Mouse (Mus musculus) right cerebral cortex, postnatal 10 days (tissue): ENCODE data around the gene Kpnb1.
"Not testable (repeated sequence)": the region's sequence is repeated elsewhere in the genome, so short reads cannot be mapped to it uniquely, and the experiment has no call there.

Source experiments
- DNase-seq, 2 experiments: peaks; one replicate each; pipeline ENCODE4 v3.0.0; 2021; ENCODE audit warnings: low spot score in 2 of 2

Kpnb1 gene

DNA sequence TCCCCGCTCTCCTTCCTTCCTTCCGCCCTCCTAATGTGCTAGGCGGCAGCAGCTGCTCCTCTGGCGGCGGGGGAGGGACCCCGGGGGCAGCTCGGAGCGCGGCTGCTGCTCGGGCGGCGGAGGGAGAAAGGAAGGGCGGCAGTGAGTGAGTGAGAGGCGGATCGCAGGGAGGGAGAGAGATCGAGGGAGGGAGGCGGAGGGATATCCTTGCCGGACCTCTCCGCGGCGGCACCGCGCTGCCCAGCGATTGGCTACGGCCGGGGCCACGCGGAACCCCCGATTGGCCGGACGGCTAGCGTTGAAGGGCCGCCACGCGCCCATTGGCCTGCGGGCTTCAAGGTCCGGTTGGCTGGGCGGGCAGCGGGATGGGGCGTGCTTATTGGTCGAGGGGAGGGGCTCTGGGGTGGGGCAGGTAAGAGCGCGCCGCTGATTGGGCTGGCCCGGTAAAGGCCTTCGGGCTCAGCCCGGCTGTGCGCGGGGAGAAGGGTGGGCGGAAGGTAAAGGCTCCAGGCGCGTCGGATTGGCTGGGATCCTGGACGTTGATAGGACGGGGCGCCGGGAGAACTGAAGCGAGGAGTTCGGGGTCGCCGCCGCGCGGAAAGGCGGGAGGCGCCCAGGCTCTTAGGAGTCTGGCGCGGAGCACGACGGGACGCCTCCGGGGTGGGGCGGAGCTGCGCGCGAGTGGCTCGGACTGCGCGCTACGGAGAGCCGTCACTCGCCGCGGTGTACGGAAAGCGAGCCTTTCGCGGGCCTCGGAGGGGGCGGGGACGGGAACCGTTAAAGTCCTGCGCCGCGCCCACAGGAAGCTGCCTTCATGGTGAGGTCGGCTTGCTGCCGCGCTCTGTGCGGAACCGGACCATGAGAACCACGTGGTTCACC is at the start of gene Kpnb1:
Gene Kpnb1 (minus strand): TSS at position 118 of the 879 bp plus-strand sequence.
- DNase-seq: peak; percentile 99 to 100

DNA sequence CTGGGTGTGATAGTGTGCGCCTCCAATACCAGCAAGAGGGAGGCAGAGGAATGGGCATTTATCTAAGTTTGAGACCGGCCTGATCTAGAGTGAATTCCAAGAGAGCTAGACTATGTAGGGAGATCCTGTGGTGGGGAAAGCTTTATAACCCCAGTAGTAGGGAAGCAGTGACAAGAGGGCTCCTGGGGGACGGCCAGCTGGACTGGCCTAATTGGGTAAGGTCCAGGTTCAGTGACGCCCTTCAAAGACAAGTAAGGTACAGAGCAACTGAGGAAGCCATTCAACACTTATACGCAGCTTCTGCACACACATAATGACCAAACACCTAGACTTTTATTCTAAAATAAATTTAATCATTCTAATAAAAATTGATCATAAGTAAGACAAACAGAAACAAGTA is 44.8 kb upstream of the Kpnb1 start:
- no peak for DNase-seq

DNA sequence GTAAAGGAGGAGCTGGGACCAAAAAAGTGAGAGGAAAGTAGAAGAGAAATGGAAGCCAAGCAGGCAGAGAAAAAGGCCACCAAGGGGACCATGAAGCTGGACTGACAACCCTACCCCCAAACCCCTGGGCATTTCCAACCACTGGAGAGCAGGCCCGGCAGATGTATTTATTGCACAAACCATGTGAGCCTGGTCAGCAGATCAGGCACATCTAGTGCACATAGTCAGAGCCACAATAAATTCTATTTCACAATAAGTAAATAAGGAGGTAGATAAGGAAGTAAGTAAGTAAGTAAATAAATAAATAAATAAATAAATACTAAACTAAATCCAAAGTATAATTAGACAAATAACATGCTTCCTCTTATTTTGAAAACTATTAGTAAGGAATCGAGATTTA is 41.7 kb upstream of the Kpnb1 start:
- no peak for DNase-seq

DNA sequence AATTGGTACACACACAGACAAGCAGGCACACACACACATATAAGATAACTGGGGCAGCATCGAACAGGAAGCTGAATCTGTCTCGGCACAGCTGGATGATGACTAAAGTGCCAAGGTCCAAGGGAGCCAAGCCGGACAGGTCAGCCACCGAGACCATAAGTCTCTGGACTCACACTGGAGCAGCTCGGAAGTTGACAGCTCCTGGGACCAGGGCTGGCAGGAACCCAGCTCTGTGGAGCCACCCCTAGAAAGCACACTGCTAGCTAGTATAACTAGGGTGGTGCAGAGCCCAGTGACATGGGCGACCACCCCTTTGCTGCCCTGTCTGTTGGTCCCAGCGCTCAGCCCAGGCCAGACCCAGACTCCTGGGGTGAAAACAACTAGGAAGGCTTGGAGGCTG is 41.3 kb upstream of the Kpnb1 start:
- no peak for DNase-seq

DNA sequence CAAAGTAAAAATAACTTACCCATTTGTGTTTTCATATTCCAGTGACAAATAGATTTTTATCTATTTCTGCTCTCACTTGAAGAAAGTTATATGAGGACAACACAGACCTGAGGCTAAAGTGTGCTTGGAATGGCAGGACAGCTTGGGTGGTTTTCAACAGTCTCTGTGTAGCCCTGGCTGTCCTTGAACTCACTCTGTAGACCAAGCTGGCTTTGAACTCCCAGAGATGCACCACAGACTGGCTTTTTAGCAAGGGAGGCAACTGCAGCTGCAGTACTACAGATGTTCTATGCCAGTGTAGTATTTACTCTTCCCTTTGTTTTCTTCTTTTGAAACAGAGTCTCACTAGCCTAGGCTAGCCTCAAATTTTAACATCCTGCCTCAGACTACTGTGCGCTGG is 38.5 kb upstream of the Kpnb1 start:
- no peak for DNase-seq

DNA sequence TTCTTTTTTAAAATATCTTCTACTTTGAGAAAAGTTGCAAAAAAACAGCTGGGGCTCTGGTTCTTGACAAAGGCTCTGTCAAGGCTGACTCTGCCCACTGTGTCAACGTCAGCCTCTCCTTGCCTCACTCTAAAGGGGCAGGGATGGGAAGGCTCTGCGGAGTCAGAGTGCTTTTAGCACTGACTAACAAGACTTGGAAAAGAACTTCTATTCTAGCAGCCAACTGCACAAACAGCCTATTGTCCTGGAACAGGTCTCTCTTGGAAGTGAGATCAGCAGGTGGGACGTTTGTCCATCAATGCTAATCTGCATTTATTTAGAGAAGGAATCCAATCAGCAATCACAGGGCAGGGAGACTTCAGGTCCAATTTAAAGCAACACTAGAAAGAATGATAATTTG is 35.8 kb upstream of the Kpnb1 start:
- DNase-seq: no peak

DNA sequence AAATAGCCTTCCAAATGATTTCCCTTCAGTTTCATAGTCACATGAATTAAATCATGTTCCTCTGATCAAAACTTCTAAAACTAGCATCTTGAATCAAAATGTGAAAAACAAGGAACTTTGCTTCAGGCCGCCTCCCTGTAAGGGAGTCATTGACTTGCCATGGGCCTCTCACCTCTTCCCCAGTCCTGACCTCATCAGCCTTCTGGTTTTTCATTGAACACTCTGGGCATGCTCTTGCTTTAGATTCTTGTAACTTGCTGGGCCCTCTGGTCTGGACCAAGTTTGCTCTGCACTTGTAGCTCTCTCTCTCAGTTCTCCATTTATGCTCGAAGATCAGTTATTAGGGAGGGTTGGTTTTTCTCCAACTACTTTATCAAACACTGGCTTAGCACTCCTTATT is 33.9 kb upstream of the Kpnb1 start:
- DNase-seq: no peak

DNA sequence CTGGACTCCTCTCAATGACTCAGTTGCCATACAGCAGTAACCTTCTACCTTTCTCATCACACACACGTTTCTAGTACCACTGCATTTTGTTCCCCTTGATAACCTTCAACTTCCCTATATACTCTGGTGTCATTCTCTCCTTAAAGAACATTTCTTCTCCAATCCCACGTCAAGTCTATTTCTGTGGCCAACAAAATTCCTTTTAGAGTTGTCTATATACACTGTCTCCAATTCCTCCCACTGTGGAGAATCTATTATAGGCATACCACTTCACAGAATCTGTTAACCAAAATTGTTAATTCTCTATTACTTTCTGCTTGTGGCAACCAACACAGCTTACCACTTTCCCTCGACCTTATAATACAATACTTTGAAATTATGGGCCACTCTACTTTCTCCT is 32.5 kb upstream of the Kpnb1 start:
- DNase-seq: no peak

DNA sequence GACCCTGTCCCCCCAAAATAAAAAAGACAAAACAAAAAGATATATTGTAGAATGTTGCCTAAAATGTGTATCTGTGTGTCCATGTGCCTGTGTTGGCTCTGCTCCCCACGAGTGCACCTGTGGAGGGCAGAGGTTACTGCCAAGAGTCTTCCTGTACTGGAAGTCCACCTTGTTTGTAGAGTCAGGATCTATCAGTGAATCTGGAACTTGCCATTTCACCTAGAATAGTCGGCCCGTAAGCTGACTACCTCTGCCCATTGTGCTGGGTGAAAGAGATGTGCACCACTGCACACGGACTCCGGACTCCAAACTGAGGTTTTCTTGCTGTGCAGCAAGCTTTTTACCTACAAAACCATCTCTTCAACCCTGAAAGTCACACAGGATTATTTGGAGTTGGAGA is 26.7 kb upstream of the Kpnb1 start:
- no peak for DNase-seq

DNA sequence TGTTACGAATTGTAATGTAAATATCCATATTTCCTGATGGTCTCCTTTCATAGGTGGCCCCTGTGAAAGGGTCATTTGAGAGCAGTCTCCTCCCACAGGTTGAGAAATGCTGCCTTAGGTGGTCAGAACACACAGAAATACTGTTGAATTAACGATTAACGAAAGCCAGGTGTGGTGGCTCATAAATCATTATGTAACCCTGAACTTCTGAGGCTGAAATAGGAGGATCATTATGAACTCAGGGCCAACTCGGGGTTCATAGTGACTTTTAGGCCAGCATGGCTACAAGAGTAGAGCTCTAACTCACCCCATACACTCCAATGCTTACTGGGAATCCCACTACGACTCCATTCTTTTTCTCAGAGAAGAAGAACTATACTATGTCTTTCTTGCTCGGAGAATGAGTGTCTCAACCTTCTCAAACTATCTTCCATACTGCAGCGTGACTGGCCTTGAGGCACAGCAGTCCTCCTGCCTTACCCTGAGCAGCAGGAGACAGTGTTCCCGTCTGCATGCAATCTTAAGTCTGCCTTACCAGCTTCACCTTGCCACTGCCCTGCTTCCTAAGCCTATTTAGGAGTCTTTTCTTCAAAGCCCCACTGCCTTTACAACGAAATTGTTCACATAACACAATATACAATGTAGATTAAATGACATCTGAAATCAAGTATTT is 23.2 kb upstream of the Kpnb1 start:
- no peak for DNase-seq

DNA sequence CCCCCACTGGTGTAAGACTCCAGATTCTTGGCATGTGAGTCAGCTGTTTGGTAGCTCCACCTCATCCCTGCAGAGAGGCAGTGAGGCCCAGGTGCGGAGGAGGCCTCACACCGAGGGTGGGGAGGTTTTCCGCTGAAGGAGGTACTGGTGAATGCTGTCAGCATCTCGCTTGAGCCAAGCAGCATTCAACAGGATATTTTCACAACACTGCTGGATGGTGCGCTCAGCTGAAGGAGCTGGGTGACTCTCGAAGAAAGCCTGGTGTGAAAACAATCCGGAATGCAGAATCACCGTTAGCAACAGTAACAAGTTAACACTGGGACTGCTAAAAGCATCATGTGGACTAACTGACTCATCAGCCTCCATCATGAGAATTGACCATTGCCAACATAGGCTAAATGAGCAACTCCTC is 19.3 kb upstream of the Kpnb1 start:
- DNase-seq: peak; percentile 29 to 41

DNA sequence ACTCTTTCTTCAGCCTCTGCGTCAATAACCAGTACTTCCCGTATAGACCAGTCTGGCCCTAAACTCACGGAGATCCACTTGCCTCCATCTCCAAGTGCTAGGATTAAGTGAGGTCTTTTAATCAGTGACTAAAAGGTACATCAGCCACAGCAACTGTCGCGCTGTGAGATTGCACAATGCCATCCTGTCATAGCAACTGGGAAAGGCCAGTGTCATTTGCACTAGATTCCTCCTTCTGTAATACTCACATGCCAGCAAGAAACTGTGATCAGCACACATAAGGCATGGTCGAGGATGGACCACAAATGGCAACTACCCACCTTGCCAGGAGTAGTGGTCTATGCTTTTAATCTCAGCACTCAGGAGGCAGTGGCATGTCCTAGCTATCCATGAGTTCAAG is 11.8 kb upstream of the Kpnb1 start:
- no peak for DNase-seq

DNA sequence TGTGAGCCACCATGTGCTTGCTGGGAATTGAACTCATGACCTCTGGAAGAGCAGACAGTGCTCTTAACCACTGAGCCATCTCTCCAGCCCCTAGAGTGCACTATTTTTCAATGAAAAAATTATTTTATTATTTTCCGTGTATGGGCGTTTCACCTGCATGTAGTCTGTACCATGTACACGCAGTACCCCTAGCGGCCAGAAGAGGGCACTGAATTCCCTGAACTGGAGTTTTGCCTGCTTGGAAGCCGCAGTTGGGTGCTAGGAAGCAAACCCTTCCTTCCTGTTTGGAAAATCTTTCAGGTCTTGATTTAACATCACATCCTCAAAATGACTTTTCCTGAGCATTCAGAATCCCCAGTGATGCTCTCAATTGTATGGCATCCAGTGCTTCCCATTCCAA is 10.9 kb upstream of the Kpnb1 start:
- peak in 1 of 2 experiments; percentile 33 for DNase-seq

DNA sequence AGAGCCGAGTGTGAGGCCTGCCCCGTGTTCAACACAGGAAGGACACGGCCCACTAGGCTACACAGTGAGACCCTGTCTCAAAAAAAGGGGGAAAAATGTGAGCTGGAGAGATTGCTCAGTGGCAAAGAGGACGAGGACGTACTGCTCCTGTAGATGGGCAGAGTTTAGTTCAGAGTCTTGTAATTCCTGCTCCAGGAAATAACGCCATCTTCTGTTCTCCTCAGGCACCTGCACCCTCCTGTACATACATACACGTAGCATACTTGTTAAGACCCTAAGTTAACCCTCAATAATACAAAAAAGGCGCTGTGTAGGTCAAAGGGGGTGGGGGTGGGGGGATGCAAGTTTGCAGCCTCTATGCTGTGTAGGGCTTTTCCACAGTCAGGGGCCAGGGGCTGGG is 9.3 kb upstream of the Kpnb1 start:
- no peak for DNase-seq

DNA sequence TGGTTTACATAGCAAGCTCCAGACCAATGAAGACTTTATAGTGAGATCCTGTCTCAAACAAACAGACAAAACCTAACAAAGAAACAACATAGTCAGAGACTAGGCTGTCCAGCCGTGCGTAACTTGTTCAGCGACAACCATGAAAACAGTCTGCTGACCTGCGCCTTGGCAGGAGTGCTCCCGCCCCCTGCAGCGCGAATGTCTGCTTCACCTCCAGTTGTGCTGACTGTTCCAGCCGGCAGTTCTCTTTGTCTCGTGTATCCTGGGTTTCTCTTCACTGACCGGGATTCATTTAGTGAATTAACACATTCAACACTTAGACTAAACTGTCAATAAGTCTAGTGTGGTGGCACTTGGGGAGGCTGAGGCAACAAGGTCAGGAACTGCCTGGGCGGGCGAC is 8.9 kb upstream of the Kpnb1 start:
- no peak for DNase-seq

DNA sequence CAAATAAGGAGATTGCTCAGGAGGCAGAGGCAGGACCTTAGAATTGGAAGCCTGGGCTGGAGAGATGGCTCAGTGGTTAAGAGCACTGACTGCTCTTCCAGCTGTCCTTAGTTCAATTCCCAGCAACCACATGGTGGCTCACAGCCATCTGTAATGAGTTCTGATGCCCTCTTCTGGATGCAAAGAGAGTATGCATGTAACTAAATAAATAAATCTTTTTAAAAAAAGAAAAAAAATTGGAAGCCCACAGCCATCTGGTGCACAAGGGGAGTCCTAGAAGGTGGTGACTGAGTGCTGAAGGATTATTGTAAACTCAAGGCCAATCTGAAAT is 4.9 kb upstream of the Kpnb1 start:
- DNase-seq: no peak

DNA sequence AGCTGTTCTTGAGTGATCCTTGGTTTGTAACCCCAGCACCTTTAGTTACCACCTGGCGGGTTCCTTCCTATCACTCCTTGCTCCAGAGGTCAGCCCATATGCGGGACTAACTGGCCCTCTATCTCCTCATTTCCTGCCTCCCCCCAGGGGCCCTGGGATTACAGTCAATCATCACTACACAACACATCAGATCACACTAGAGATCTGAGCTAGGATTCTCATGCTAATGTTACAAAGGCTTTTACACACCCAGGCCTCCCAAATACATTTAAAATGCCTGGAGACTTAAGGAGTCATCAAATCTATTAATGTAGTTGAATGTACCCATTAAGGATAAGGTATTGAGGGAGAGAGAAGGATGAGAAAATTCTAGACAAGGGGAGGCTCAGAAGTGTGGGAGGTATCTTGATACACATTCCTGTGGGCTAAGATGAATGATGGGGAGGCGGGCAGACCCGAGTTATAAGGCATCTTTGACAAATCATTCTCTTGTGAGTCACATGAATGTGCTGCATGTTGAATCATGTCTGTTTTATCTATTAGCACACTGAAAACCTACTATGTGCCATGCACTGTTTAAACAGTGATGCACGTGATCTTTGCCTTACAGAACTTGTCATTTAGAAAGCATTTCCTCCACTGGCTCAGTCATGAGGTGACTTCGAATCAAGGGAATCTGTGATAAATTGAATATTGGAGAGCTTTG is 4.4 kb upstream of the Kpnb1 start:
- DNase-seq: no peak

DNA sequence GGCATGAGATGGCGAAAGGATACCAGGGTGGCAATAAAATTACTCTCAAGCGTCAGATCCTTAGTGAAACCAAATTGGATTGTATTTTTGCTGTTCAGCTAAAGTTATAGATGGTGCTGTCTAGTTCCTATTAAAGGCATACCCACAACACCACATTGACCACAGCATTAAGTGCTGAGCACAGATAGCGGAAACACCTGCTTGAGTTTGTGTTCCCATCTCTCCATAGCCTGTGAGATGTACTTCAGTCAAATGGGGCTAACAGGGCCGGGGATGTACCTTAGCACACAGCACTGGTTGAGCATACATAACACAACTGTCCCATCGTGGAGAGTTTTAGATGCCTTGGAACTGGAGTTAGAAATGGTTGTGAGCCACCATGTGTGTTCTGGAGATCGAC is 3.3 kb upstream of the Kpnb1 start:
- DNase-seq: no peak

DNA sequence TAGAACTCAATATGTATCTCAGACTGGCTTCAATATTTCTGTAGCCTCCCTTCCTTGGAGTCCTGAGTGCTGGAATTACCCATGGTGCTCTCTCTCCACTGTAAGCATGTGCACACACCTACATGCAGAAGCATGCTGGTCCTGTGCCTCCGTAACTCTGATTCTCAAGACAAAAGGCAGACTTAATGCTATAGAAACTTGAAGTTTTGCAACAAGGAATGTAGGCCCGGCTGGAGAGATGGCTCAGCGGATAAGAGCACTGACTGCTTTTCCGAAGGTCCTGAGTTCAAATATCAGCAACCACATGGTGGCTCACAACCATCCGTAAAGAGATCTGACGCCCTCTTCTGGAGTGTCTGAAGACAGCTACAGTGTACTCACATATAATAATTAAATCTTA is 2.0 kb upstream of the Kpnb1 start:
- not testable (repeated sequence) for DNase-seq

DNA sequence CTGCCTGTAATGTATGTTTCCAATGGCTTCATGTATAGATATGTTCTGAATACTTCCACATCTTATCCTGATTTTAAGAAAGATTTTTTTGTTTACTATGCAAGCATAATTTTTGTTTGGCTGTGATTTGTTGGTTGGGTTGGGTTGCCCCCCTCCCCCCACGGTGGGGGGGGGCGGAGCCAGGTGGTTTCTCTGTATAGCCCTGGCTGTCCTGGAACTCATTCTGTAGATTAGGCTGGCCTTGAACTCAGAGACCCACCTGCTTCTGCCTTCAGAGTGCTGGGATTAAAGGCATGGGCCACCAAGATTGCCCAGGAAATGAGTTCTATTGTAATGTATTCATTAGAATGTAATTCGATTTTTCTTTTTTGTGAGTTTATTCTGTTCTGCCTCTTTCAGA is 1.6 kb upstream of the Kpnb1 start:
- no peak for DNase-seq

DNA sequence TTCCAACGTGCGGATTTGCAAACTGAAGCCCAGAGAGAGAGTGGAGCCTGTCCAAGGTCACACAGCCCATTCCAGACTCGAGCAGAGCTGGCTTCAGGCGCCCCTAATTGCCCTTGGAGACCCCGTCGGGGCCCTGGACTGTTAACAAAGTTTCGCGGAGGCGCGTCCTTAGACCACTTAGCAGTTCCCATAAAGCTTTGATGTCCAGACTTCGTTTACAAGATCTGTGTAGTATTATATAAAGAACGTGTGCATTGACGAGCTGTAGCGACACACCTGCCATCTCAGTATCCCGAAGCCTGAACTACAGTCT is 918 bp upstream of the Kpnb1 start:
- no peak for DNase-seq

DNA sequence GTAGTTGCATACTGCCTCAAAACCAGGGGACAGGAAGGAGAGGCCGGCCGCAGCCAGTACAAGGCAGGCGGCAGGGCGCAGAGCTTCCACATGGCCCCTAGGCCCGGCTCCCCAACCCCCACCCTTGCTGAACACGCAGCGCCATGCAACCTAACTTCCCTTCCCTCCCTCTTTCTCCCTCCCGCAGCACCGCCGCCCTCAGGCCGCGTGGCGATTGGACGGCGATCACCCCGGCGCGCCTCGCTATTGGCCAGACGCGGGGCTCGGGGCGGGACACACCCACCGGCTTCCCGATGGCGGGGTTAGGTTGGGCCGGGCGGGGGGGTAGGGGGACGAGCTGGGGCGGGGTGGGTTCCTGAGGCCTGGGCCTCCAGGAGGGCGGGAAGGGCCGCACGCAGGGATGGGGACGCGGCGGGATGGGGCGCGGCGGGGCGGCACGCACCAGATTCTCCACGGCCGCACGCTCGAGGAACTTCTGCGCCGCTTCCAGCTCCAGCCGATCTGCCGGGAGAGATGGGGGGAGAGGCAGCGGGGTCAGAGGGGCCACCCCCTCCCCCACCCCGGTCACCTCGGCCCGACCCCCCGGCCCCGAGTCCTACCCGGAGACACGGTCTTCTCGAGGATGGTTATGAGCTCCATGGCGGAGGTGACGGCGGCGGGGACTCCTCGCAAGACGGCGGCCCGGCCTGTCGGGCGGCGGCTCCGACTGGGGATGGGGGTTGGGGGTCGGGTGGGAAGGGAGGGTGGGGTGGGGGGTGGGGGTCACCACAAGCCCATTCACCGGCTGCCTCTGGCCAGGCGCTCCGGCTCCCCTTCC is 526 bp downstream of the Kpnb1 start:
- peak; percentile 97 to 98 for DNase-seq
